Mouse (Mus musculus): Measurements from ENCODE around the gene Ripor3.

The Ripor3 gene

GRCm38 (mm10) chr2:168028376-168028775 lies 18.0 kb upstream of the Ripor3 start:
- no peak for DNase-seq (ENCODE audit: low read depth, low spot score)

- DNase-seq (ENCODE audit: low read depth, low spot score) = no peak
Observed at GRCm38 (mm10) chr2:168026467-168026866, 16.0 kb upstream of the Ripor3 start.

GRCm38 (mm10) chr2:168025882-168026281 lies 15.5 kb upstream of the Ripor3 start:
- no peak for DNase-seq (ENCODE audit: low read depth, low spot score)

GRCm38 (mm10) chr2:168025174-168025573 lies 14.8 kb upstream of the Ripor3 start:
- DNase-seq (ENCODE audit: low read depth, low spot score) = no peak

- DNase-seq (ENCODE audit: low read depth, low spot score) = no peak
Observed at GRCm38 (mm10) chr2:168023763-168024402, 13.5 kb upstream of the Ripor3 start.

- no peak for DNase-seq (ENCODE audit: low read depth, low spot score)
Observed at GRCm38 (mm10) chr2:168019201-168019715, 8.8 kb upstream of the Ripor3 start.

GRCm38 (mm10) chr2:168016951-168017391 lies 6.6 kb upstream of the Ripor3 start:
- no peak for DNase-seq (ENCODE audit: low read depth, low spot score)

- DNase-seq (ENCODE audit: low read depth, low spot score) = no peak
Observed at GRCm38 (mm10) chr2:168010893-168011292, 475 bp upstream of the Ripor3 start.

- DNase-seq (ENCODE audit: low read depth, low spot score) = no peak
Observed at GRCm38 (mm10) chr2:168008132-168008531, 2.3 kb downstream of the Ripor3 start.

GRCm38 (mm10) chr2:168006489-168006888 lies 3.9 kb downstream of the Ripor3 start:
- no peak for DNase-seq (ENCODE audit: low read depth, low spot score)

- no peak for DNase-seq (ENCODE audit: low read depth, low spot score)
Observed at GRCm38 (mm10) chr2:168005616-168006015, 4.8 kb downstream of the Ripor3 start.

- no peak for DNase-seq (ENCODE audit: low read depth, low spot score)
Observed at GRCm38 (mm10) chr2:168005005-168005404, 5.4 kb downstream of the Ripor3 start.

GRCm38 (mm10) chr2:168004369-168004768 lies 6.0 kb downstream of the Ripor3 start:
- no peak for DNase-seq (ENCODE audit: low read depth, low spot score)

GRCm38 (mm10) chr2:168003431-168003830 lies 7.0 kb downstream of the Ripor3 start:
- DNase-seq (ENCODE audit: low read depth, low spot score) = no peak

- DNase-seq (ENCODE audit: low read depth, low spot score) = no peak
Observed at GRCm38 (mm10) chr2:168002884-168003283, 7.5 kb downstream of the Ripor3 start.

GRCm38 (mm10) chr2:168002188-168002587 lies 8.2 kb downstream of the Ripor3 start:
- DNase-seq (ENCODE audit: low read depth, low spot score) = no peak

- DNase-seq (ENCODE audit: low read depth, low spot score) = no peak
Observed at GRCm38 (mm10) chr2:167999145-167999743, 11.2 kb downstream of the Ripor3 start.

GRCm38 (mm10) chr2:167997562-167997961 lies 12.9 kb downstream of the Ripor3 start:
- DNase-seq (ENCODE audit: low read depth, low spot score) = no peak

GRCm38 (mm10) chr2:167996672-167997215 lies 13.7 kb downstream of the Ripor3 start:
- no peak for DNase-seq (ENCODE audit: low read depth, low spot score)

- no peak for DNase-seq (ENCODE audit: low read depth, low spot score)
Observed at GRCm38 (mm10) chr2:167995870-167996635, 14.4 kb downstream of the Ripor3 start.

- DNase-seq (ENCODE audit: low read depth, low spot score) = no peak
Observed at GRCm38 (mm10) chr2:167993260-167993659, 17.2 kb downstream of the Ripor3 start.

GRCm38 (mm10) chr2:167989310-167989709 lies 21.1 kb downstream of the Ripor3 start:
- DNase-seq (ENCODE audit: low read depth, low spot score) = no peak
